9 mouse cellular contexts compared by ENCODE assay signal in the genomic region with DNA sequence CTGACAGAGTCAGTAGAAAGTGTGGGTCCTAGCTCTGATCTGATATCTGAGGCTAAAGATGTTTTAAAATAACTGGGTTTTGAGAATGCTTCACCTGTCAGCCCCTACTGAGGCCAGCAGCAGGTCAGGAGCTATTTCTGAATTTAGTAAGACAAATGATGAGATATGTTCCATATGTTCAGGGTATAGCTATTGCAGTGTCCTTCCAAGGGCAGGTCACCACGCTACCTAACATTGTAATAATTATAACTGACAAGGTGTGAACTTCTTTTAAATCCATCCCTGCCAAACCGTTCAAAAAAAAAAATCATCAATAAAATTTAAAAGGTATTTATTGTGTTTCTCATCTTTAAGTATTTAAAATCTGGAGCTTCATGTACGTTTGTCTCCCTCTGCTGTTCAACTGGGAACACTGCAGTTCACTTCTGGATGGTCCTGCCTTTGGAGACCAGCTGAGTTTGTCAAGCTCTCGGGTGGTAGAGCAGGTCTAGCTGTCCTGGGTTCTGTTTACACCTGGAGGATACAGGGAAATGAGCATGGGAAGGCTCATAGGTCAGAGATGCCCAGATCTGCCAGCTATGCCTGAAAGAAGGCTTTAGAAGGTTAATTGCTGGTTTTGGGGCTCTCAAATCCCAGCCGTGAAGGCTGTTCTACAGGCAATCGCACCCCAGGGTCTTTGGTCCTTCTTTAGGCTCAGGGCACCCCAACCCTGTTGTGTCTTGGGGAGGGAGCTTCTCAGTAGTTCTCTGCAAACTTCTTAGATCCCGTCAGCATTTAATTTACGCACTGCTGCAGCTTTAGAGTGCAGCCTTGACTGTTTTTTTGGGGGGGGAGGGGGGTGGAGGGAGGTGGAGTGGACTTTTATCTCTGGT. TPM values are rescaled to one million over a fixed set of nuclear protein-coding genes. Genes with fewer than 3 reads are reported as not detected.
DNase-seq lines count a peak whose midpoint lies in the region; ATAC-seq lines count a peak whose summit lies in the region.
"Had no signal": no experiment of that assay in that cellular context is flagged by ENCODE, and none has a peak within 500 bp of the region (broad histone marks: within the 10 kb centered on the region; RNA-seq: fewer than 3 reads in every experiment).

No protein-coding gene starts in this region.

- peak; percentile 47 for DNase-seq in kidney, adult 18-20 months
- DNase-seq in brain, adult 2 months (ENCODE audit: low read depth, low spot score) = peak; percentile 84
- peak; percentile 11 to 79 for DNase-seq in left cerebral cortex, adult 9 months (ENCODE audit: low spot score in 2 of 2)
- peak; percentile 83 for DNase-seq in splenic B cell, adult 2 months (ENCODE audit: low read depth, low spot score)

- no peaks in the 10 kb centered on the region for H3K9me3 ChIP-seq in kidney, embryonic 14.5 days (ENCODE audit: control insufficient read depth, low read length)
- H3K9me3 ChIP-seq in hindbrain, embryonic 15.5 days = no peaks in the 10 kb centered on the region
- no peaks in the 10 kb centered on the region for H3K9me3 ChIP-seq in midbrain, embryonic 16.5 days (replicated peaks; ENCODE audit: control insufficient read depth, low read length, poor library complexity, severe bottlenecking)
- H3K9me3 ChIP-seq: embryonic facial prominence, embryonic 13.5 days had no signal

- H3K4me1 ChIP-seq in kidney, embryonic 14.5 days (ENCODE audit: control insufficient read depth, insufficient read depth, low read length) = no peaks in the 10 kb centered on the region
- H3K4me1 ChIP-seq in hindbrain, embryonic 15.5 days (replicated peaks) = no peaks in the 10 kb centered on the region
- H3K4me1 ChIP-seq in midbrain, embryonic 16.5 days (ENCODE audit: control insufficient read depth, insufficient read depth, low read length) = no peaks in the 10 kb centered on the region
- H3K4me1 ChIP-seq: embryonic facial prominence, embryonic 13.5 days had no signal

- ATAC-seq in kidney, embryonic 14.5 days (ENCODE audit: low FRiP score, low TSS enrichment) = no peak
- peak; percentile 78 for ATAC-seq in erythroid progenitor cell, adult 5-6 weeks (replicated peaks; ENCODE audit: low FRiP score, poor library complexity, severe bottlenecking)
- peak; percentile 72 for ATAC-seq in hindbrain, embryonic 15.5 days (ENCODE audit: low FRiP score, low read depth)
- peak; percentile 81; the same call in 1 of the 2 replicates for ATAC-seq in midbrain, embryonic 16.5 days

- no peak overlapping the region for H3K4me3 ChIP-seq in kidney, embryonic 14.5 days (ENCODE audit: low read length)
- H3K4me3 ChIP-seq in hindbrain, embryonic 15.5 days = no peak overlapping the region
- no peak overlapping the region for H3K4me3 ChIP-seq in midbrain, embryonic 16.5 days (ENCODE audit: low read depth, low read length)
- H3K4me3 ChIP-seq: embryonic facial prominence, embryonic 13.5 days had no signal

- H3K4me2 ChIP-seq in kidney, embryonic 14.5 days (replicated peaks; ENCODE audit: low read depth, low read length) = no peak overlapping the region
- H3K4me2 ChIP-seq in hindbrain, embryonic 15.5 days = no peak overlapping the region
- H3K4me2 ChIP-seq in midbrain, embryonic 16.5 days (ENCODE audit: low read length) = no peak overlapping the region
- H3K4me2 ChIP-seq: embryonic facial prominence, embryonic 13.5 days had no signal

- no peak overlapping the region for H3K27ac ChIP-seq in kidney, embryonic 14.5 days (ENCODE audit: low read depth, low read length)
- no peak overlapping the region for H3K27ac ChIP-seq in hindbrain, embryonic 15.5 days (replicated peaks)
- no peak overlapping the region for H3K27ac ChIP-seq in midbrain, embryonic 16.5 days (ENCODE audit: low read length)
- H3K27ac ChIP-seq: embryonic facial prominence, embryonic 13.5 days had no signal

- H3K36me3 ChIP-seq in kidney, embryonic 14.5 days (ENCODE audit: control insufficient read depth, insufficient read depth, low read length) = no peaks in the 10 kb centered on the region
- H3K36me3 ChIP-seq in hindbrain, embryonic 15.5 days = no peaks in the 10 kb centered on the region
- no peaks in the 10 kb centered on the region for H3K36me3 ChIP-seq in midbrain, embryonic 16.5 days (ENCODE audit: control insufficient read depth, insufficient read depth, low read length)
- no peaks in the 10 kb centered on the region for H3K36me3 ChIP-seq in splenic B cell, adult 2 months (ENCODE audit: control insufficient read depth, insufficient read depth, low read length, poor library complexity, severe bottlenecking)
- H3K36me3 ChIP-seq: embryonic facial prominence, embryonic 13.5 days had no signal

- WGBS in kidney, embryonic 14.5 days = 41% methylated on average over 8 of the region's 8 CpGs
- WGBS in hindbrain, embryonic 15.5 days = 38% methylated on average over 8 of the region's 8 CpGs
- WGBS in midbrain, embryonic 16.5 days = 37% methylated on average over 8 of the region's 8 CpGs

- H3K9ac ChIP-seq in kidney, embryonic 14.5 days (ENCODE audit: low read depth, low read length) = no peak overlapping the region
- no peak overlapping the region for H3K9ac ChIP-seq in hindbrain, embryonic 15.5 days
- no peak overlapping the region for H3K9ac ChIP-seq in midbrain, embryonic 16.5 days (ENCODE audit: low read depth, low read length)
- H3K9ac ChIP-seq: embryonic facial prominence, embryonic 13.5 days had no signal

- H3K27me3 ChIP-seq in kidney, embryonic 14.5 days (ENCODE audit: control insufficient read depth, insufficient read depth, low read length) = peaks cover 4% of the 10 kb centered on the region; the same call in 1 of the 2 replicates
- no peaks in the 10 kb centered on the region for H3K27me3 ChIP-seq in hindbrain, embryonic 15.5 days
- no peaks in the 10 kb centered on the region; the same call in 1 of the 2 replicates for H3K27me3 ChIP-seq in midbrain, embryonic 16.5 days (ENCODE audit: control insufficient read depth, insufficient read depth, low read depth, low read length)
- H3K27me3 ChIP-seq in splenic B cell, adult 2 months (ENCODE audit: control insufficient read depth, insufficient read depth, low read length, poor library complexity, severe bottlenecking) = peaks cover 2% of the 10 kb centered on the region
- H3K27me3 ChIP-seq: embryonic facial prominence, embryonic 13.5 days had no signal

RNA-seq across cellular contexts. Expression of a gene that starts 47.7 kb away (rescaled TPM):
- polyA plus RNA-seq in kidney, embryonic 14.5 days (2014; fragmentation: Nextera tagmentation; extraction: Ambion mirVana) = 16.7 and 19.3 TPM in 2 replicates
- 58.0 and 58.7 TPM in 2 replicates for total RNA-seq in erythroid progenitor cell, adult 5-6 weeks (2015; ENCODE audit: low replicate concordance)
- 13.6 and 15.8 TPM in 2 replicates for total RNA-seq in erythroid progenitor cell, adult 5-6 weeks (2017; ENCODE audit: low replicate concordance)
- 28.5 and 32.1 TPM in 2 replicates for polyA plus RNA-seq in hindbrain, embryonic 15.5 days (2015; fragmentation: Nextera tagmentation; extraction: Ambion mirVana)
- polyA plus RNA-seq in midbrain, embryonic 16.5 days (2015; fragmentation: Nextera tagmentation; extraction: Ambion mirVana) = 22.6 and 26.2 TPM in 2 replicates

RNA-seq across cellular contexts. Expression of a gene that starts 57.2 kb away (rescaled TPM):
- 5.9 and 7.3 TPM in 2 replicates for polyA plus RNA-seq in kidney, embryonic 14.5 days (2014; fragmentation: Nextera tagmentation; extraction: Ambion mirVana)
- total RNA-seq in erythroid progenitor cell, adult 5-6 weeks (2015; ENCODE audit: low replicate concordance) = not detected in 2 replicates
- not detected in 2 replicates for total RNA-seq in erythroid progenitor cell, adult 5-6 weeks (2017; ENCODE audit: low replicate concordance)
- polyA plus RNA-seq in hindbrain, embryonic 15.5 days (2015; fragmentation: Nextera tagmentation; extraction: Ambion mirVana) = 2,182 and 2,246 TPM in 2 replicates
- 1,482 and 1,875 TPM in 2 replicates for polyA plus RNA-seq in midbrain, embryonic 16.5 days (2015; fragmentation: Nextera tagmentation; extraction: Ambion mirVana)

Comparison
In these comparisons a context has a peak if more than half of its experiments do, and no peak if none do; other contexts are left out.
1. RNA of a gene that starts 57.2 kb away (polyA plus RNA-seq): 2,182 to 2,246 TPM in hindbrain, embryonic 15.5 days and 1,482 to 1,875 TPM in midbrain, embryonic 16.5 days; 5.9 to 7.3 TPM in kidney, embryonic 14.5 days; every median in the first group is over 100 times any median in the second.
2. Peak in every context shown above with its lines, with median percentiles within 50 percentile points of each other: DNase-seq.